Mouse (Mus musculus) cortical plate, adult 2 months (tissue): ENCODE measurements around the gene Ppm1d.

Experiments
- CTCF ChIP-seq: fragments of 200-500 bp; IDR thresholded peaks from 2 replicates; pipeline ENCODE4 v1.5.1; 2011; ENCODE audit warnings: mild to moderate bottlenecking, control low read depth, low read length; ENCODE audit not compliant: insufficient read depth; ENCODE audit errors: extremely low read depth
- POLR2A ChIP-seq: fragments of 200-500 bp; IDR thresholded peaks from 2 replicates; pipeline ENCODE4 v1.6.1; 2011; ENCODE audit warnings: mild to moderate bottlenecking, low read length, control low read depth; ENCODE audit not compliant: insufficient read depth; ENCODE audit errors: extremely low read depth

DNA sequence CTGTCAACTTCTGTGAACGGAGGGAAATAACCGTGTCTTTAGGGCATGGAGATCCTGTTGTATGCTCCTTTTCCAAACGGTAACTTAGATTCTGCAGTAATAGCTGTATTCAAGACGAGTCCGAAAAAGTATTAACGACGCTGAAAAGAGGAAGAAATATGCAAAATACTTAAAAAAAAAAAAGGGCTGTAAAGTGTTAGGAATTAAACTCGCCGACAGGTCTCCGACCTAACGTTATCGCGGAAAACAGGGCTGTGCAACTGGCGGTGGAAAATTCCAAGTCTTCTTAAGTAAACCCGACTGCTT is 684 bp upstream of the Ppm1d start:
- TF ChIP-seq CTCF (no peak), POLR2A (no peak)
